Mouse (Mus musculus) small intestine, adult 2 months (tissue): ENCODE data around the gene Folr2.

ENCODE experiments used
- CTCF ChIP-seq: fragments of 200-500 bp; IDR thresholded peaks from 2 replicates; pipeline ENCODE4 v1.5.1; 2012; ENCODE audit warnings: low read depth, mild to moderate bottlenecking, control low read depth, inconsistent platforms, low read length, moderate library complexity, mixed read lengths; ENCODE audit not compliant: insufficient replicate concordance, insufficient read length; ENCODE audit errors: extremely low read depth
- POLR2A ChIP-seq: fragments of 200-500 bp; IDR thresholded peaks from 2 replicates; pipeline ENCODE4 v1.6.1; 2012; ENCODE audit warnings: low read depth, mild to moderate bottlenecking, control low read depth, inconsistent platforms, low read length, moderate library complexity

DNA sequence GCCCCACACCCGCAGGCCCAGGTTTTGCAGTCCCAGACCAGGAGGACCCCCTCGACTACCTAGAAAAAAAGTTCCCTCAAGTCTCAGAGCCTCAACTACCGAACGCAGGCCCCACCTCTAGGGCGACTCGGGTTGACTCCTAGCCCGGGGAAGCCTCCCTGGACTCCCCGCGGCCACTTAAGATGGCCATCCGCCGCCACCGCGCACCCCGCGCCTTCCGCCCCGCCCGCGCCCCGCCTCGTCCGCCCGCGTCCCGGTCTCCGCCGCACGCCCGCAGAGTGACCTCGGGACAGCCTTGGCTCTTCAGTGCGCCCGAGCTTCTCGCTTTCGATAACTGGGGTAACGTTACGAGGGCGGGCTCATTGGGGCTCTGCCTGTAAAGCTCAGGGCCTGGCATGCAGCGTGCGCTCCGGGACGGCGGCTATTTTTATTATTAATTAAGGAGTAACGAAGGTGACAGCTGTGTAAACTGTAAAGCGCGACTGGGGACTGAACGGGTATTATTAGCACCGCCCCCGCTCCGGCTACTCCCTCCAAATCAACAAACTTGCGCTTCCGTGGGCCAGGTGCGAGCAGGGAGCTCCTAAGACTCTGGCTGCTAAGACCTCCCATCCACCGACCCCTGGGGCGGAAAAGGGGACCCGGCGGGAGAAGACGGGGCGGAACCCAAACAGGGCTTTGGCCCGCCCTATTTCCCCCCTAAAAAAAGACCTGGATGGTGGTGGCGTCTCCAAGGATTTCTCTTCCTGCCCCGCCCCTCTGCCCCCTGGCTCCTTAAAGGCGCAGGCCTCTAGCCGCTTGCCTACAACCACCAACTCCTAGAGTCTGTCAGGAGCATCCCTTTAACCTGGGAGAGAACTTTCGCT is 19.2 kb downstream of the Folr2 start, which contains the start of gene Inppl1:
- TF ChIP-seq CTCF (peak; percentile 47; the same call in 1 of the 2 replicates), POLR2A (peak; percentile 12; the same call in 1 of the 2 replicates)
